Mouse (Mus musculus): Measurements from ENCODE around the gene Gm11077. TPM values are rescaled to one million over a fixed set of nuclear protein-coding genes. Genes with fewer than 3 reads are reported as not detected.
A peak's percentile ranks its signal among the peaks of the same experiment; 100 is the strongest.

Gm11077 gene
- not detected in 2 replicates for polyA plus RNA-seq (2015; fragmentation: Nextera tagmentation; extraction: Ambion mirVana)

DNA sequence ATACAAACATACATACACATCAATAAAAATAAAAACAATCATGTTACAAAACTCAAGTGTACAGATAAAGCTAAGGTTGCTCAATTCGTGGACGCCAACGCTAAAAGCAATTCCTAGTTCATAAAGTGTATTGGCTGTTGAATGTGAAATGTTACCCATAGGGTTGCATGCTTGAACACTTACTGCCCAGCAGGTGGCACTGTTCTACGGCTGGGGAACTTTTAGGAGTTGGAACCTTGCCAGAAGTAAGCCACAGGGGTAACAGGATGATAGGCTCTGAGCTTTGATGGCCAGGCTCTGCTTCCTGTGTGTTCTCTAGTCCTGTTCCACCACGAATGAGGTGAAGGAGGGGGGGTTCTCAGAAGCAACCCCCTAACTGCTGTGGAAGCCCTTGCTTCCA is at the start of gene Gm11077:
Gene Gm11077 (plus strand): TSS at position 13 of the 400 bp plus-strand sequence.
- H3K4me1 ChIP-seq: peaks cover 8% of the 10 kb centered on the region
- no peak for ATAC-seq (ENCODE audit: low FRiP score)
- H3K9ac ChIP-seq (replicated peaks): no peak within 1 kb of the TSS
- H3K27ac ChIP-seq (replicated peaks): no peak within 1 kb of the TSS
- no peaks in the 10 kb centered on the region for H3K9me3 ChIP-seq (replicated peaks)
- no peak within 1 kb of the TSS for H3K4me2 ChIP-seq
- H3K4me3 ChIP-seq (replicated peaks): no peak within 1 kb of the TSS
- H3K36me3 ChIP-seq: no peaks in the 10 kb centered on the region
- no peaks in the 10 kb centered on the region for H3K27me3 ChIP-seq (replicated peaks)
- WGBS: 87% methylated on average over 5 of the region's 5 CpGs

DNA sequence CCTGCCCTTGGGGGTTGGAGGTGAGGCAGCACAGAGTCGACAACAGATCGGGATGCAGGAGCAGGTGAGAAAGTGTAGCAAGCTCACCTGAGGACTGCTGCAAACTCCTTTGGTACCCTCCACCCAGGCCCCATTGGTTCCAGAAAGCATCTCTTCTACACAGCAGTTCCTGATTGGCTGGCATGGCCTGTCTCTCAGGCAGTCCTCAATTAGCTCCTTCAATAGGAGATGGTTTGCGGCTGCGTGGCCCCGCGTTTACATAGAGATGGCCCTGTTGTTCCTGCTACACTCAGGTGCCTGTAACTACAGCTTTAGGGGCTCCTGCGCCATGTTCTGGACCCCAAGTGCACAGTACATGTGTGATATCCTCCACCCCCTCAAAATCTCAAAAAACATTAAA is 48.4 kb upstream of the Gm11077 start:
- H3K36me3 ChIP-seq: no peaks in the 10 kb centered on the region
- 0 out of 2 replicates have a peak, but pooled peaks cover 4% of the 10 kb centered on the region for H3K27me3 ChIP-seq (replicated peaks)
- no peak overlapping the region for H3K27ac ChIP-seq (replicated peaks)
- no peaks in the 10 kb centered on the region for H3K9me3 ChIP-seq (replicated peaks)
- H3K4me3 ChIP-seq (replicated peaks): no peak overlapping the region
- no peak for ATAC-seq (ENCODE audit: low FRiP score)
- WGBS: 49% methylated on average over 7 of the region's 7 CpGs
- no peak overlapping the region for H3K4me2 ChIP-seq
- H3K9ac ChIP-seq (replicated peaks): no peak overlapping the region
- peaks cover 36% of the 10 kb centered on the region for H3K4me1 ChIP-seq

DNA sequence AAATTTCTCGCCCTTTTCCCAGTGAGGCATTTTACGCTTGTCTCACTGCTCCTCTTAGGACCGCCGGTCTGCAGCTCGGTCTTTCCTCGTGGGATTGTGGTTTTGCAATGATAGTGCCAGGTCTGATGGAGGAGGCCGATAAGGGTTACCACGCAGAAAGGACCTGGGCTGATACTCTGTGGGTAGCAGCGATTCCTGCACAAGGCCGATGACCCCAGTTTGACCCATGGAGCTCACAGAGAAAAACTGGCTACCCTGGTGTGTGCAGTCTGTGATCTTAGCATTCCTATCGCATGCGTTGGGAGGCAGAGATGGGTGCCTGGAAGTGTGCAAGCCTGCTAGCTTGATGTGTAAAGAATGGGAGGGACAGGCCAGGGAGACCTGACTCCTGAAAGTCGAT is 46.3 kb upstream of the Gm11077 start:
- Histone ChIP-seq H3K4me3 (replicated peaks) (no peak overlapping the region), H3K27ac (replicated peaks) (no peak overlapping the region), H3K4me2 (peak overlapping the region; percentile 7; the same call in 1 of the 2 replicates), H3K4me1 (peaks cover 28% of the 10 kb centered on the region), H3K36me3 (no peaks in the 10 kb centered on the region), H3K9me3 (replicated peaks) (no peaks in the 10 kb centered on the region), H3K27me3 (replicated peaks) (0 out of 2 replicates have a peak, but pooled peaks cover 4% of the 10 kb centered on the region), H3K9ac (replicated peaks) (no peak overlapping the region)
- 32% methylated on average over 13 of the region's 13 CpGs for WGBS
- ATAC-seq (ENCODE audit: low FRiP score): no peak

DNA sequence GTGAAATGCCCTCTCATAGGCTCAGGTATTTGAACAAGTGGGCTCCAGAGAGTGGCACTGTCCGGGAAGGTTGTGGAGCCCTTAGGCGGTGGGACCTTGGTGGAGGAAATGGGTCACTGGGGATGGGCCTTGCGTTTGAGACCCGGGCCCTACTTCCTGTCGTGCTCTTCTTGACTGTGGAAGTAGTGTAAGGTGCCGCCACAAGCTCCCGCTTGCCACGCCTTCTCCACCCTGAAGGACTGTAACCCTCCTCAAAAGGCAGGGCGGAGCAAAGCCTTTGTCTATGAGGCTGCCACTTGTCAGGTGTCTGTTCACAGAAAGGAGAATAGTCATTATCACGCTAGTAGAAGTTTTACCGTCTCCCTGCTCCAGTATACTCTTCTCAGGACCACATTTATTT is 44.7 kb upstream of the Gm11077 start:
- Histone ChIP-seq H3K4me3 (replicated peaks) (no peak overlapping the region), H3K4me1 (peaks cover 13% of the 10 kb centered on the region), H3K36me3 (no peaks in the 10 kb centered on the region), H3K9ac (replicated peaks) (no peak overlapping the region), H3K27ac (replicated peaks) (no peak overlapping the region), H3K9me3 (replicated peaks) (no peaks in the 10 kb centered on the region), H3K27me3 (replicated peaks) (0 out of 2 replicates have a peak, but pooled peaks cover 4% of the 10 kb centered on the region), H3K4me2 (no peak overlapping the region)
- WGBS: 89% methylated on average over 11 of the region's 11 CpGs
- no peak for ATAC-seq (ENCODE audit: low FRiP score)

DNA sequence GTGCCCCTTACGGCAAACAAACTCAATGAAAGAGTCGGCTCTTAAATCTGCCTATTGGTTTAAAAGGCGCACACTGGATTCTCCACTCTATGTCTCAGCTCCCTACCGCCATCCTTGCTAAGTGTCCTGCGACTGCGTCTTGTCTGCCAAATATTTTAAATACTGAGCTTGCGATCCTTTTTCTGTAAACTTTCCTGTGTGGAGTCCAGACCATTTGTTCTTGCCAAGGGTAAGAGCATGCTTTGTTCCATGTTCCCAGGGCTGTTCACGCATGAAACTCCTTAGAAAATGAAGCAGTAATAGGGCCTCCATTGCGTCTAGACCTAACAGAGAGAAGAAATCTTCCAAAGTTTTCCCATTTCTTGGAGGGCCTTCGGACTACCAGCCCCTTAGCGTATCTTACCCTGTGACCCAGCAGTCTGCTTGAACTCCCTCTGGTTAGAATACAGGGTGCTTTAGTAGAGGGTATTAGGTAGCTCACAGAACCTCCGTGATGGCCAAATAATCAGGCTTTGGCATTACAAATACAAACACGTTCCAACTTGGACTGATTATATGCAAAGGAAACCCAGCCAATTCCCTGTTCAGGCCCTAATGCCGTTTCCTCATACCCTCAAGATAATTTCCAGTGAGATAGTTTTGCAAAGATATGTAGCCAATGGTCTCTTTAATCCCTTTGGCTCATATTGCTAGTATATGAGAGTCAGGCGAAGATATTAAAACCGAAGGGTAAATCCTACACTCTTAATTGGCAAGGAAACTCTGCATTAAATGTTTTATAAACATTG is 39.3 kb upstream of the Gm11077 start:
- peaks cover 4% of the 10 kb centered on the region; the same call in 1 of the 2 replicates for H3K4me1 ChIP-seq
- H3K4me3 ChIP-seq (replicated peaks): no peak overlapping the region
- no peaks in the 10 kb centered on the region for H3K9me3 ChIP-seq (replicated peaks)
- ATAC-seq (ENCODE audit: low FRiP score): no peak
- 79% methylated on average over 16 of the region's 16 CpGs for WGBS
- H3K9ac ChIP-seq (replicated peaks): no peak overlapping the region
- H3K36me3 ChIP-seq: no peaks in the 10 kb centered on the region
- no peaks in the 10 kb centered on the region for H3K27me3 ChIP-seq (replicated peaks)
- H3K27ac ChIP-seq (replicated peaks): no peak overlapping the region; the same call in 1 of the 2 replicates
- no peak overlapping the region for H3K4me2 ChIP-seq

DNA sequence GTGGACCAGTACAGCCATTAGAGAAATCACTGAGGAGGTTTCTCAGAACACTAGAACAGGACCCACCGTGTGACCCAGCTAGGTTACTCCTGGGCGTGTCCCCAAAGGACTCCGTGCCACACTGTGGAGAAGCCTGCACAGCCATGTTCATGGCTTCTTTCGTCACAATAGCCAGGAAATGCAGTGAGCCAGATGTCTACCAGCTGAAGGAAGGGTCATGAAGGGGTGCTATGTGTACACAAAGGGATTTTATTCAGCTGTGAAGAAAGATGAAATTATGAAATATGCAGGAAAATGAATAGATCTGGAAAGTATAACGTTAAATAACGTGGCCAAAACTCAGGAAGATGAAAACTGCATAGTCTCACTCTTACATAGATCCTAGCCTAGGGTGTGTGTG is 36.9 kb upstream of the Gm11077 start:
- no peak overlapping the region for H3K9ac ChIP-seq (replicated peaks)
- peaks cover 22% of the 10 kb centered on the region for H3K4me1 ChIP-seq
- no peak overlapping the region for H3K4me3 ChIP-seq (replicated peaks)
- no peak overlapping the region for H3K27ac ChIP-seq (replicated peaks)
- no peak for ATAC-seq (ENCODE audit: low FRiP score)
- H3K27me3 ChIP-seq (replicated peaks): no peaks in the 10 kb centered on the region
- 89% methylated on average over 6 of the region's 6 CpGs for WGBS
- H3K9me3 ChIP-seq (replicated peaks): no peaks in the 10 kb centered on the region
- H3K4me2 ChIP-seq: no peak overlapping the region
- H3K36me3 ChIP-seq: no peaks in the 10 kb centered on the region

DNA sequence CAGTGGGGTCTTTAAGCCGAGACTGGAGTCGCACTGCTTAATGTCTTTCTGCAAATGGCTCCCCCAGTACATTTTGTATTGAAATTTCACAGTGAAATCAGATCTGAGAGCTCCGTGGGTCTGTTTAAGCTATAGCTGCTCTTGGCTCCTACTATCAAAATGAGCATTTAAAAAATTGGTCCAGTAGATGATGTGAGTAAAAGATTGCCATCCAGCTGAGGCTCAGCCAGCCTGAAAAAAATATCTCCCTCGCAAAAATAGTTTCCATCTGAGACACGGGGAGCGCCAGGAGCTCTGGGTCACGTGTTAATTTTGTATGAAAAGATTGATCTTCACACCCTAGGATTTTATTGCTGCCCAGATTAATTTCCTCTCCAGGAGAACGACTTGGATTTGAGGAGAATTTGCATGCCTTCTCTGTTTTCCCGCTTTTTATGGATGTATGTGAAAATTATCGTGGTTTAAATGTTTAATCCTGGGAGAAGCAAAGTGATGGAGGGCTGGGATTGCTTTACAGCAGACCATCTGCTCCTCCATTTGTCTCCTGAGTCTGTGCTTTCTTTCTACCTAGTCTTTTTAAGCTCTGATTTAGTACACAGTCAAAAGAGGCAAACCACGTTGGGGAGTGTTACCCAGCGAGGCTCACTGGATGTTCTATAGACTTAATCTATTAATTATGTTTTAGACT is 32.7 kb upstream of the Gm11077 start:
- H3K27ac ChIP-seq (replicated peaks): peak overlapping the region; percentile 54; the same call in 1 of the 2 replicates
- no peak overlapping the region for H3K4me3 ChIP-seq (replicated peaks)
- H3K4me1 ChIP-seq: peaks cover 21% of the 10 kb centered on the region
- no peaks in the 10 kb centered on the region for H3K36me3 ChIP-seq
- H3K27me3 ChIP-seq (replicated peaks): no peaks in the 10 kb centered on the region
- H3K4me2 ChIP-seq: peak overlapping the region; percentile 31
- peak; percentile 56 for ATAC-seq (ENCODE audit: low FRiP score)
- no peaks in the 10 kb centered on the region for H3K9me3 ChIP-seq (replicated peaks)
- 24% methylated on average over 12 of the region's 12 CpGs for WGBS
- H3K9ac ChIP-seq (replicated peaks): no peak overlapping the region

DNA sequence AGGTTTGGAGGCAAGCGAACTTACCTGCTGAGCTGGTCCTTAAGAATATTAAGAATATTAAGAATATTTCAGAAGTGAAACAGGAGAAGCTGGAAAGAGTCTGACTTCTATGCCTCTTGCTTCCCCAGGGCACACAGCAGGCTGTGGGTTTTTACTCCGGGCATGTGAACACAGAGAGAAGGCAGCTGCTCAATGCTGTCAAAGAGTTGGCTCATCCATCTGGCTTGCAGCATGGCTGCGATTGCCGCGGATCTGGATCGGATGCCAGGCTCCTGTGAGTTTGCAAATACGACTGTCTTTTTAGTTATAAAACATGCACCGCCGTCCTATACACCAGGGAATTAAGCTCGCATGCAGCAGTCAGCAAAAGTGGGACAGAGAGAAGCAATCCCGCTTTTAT is 31.1 kb upstream of the Gm11077 start:
- Histone ChIP-seq H3K27ac (replicated peaks) (no peak overlapping the region; the same call in 1 of the 2 replicates), H3K27me3 (replicated peaks) (no peaks in the 10 kb centered on the region), H3K4me1 (peaks cover 20% of the 10 kb centered on the region), H3K36me3 (no peaks in the 10 kb centered on the region), H3K4me2 (no peak overlapping the region), H3K4me3 (replicated peaks) (no peak overlapping the region), H3K9me3 (replicated peaks) (no peaks in the 10 kb centered on the region), H3K9ac (replicated peaks) (no peak overlapping the region)
- 74% methylated on average over 11 of the region's 11 CpGs for WGBS
- 0 out of 2 replicates have a peak, but pooled peaks have one; percentile 30 for ATAC-seq (ENCODE audit: low FRiP score)

DNA sequence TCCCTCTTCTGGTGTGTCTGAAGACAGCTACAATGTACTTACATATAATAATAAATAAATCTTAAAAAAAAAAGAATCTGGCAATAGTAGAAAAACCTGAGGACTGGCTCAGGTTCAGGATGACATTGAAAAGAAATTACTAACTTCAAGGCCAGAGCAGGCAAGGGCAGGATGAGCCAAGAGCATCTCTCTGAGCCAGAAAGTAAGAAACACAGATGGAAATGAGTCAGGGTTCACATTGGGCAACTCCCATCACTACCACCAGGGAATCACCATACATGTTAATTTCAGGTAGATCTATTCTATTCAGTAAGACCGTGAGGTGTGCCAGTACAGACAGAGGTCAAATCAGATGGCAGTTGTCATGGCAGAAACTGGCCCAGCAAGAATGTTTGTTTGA is 30.5 kb upstream of the Gm11077 start:
- H3K4me2 ChIP-seq: no peak overlapping the region
- 94% methylated on average over 1 of the region's 1 CpGs for WGBS
- H3K27me3 ChIP-seq (replicated peaks): no peaks in the 10 kb centered on the region
- H3K9me3 ChIP-seq (replicated peaks): no peaks in the 10 kb centered on the region
- no peak overlapping the region for H3K27ac ChIP-seq (replicated peaks)
- no peak overlapping the region for H3K4me3 ChIP-seq (replicated peaks)
- H3K36me3 ChIP-seq: no peaks in the 10 kb centered on the region
- no peak for ATAC-seq (ENCODE audit: low FRiP score)
- no peak overlapping the region for H3K9ac ChIP-seq (replicated peaks)
- H3K4me1 ChIP-seq: peaks cover 20% of the 10 kb centered on the region

DNA sequence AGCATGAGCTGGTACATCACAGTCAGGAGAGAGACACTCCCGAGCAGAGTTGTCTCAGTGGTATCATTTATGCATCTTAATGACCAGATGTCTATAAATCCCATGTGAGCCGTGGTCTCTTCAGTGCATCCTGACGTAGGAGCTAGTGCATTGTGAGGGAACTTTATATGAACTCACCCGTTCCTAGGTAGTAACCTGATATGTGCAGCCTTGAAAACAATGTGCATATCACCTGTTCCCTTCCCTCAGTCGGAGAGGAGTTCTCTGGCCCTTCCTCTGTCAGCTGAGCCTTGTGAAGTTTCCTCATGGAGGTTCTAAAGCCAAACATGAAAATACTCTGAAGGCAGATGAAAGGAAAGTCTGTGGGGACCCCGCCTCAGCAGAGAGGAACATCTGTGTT is 27.8 kb upstream of the Gm11077 start:
- 77% methylated on average over 6 of the region's 6 CpGs for WGBS
- Histone ChIP-seq H3K9me3 (replicated peaks) (no peaks in the 10 kb centered on the region), H3K4me2 (no peak overlapping the region), H3K4me3 (replicated peaks) (no peak overlapping the region), H3K36me3 (no peaks in the 10 kb centered on the region), H3K27ac (replicated peaks) (no peak overlapping the region), H3K4me1 (peaks cover 11% of the 10 kb centered on the region), H3K27me3 (replicated peaks) (no peaks in the 10 kb centered on the region), H3K9ac (replicated peaks) (no peak overlapping the region)
- ATAC-seq (ENCODE audit: low FRiP score): no peak

DNA sequence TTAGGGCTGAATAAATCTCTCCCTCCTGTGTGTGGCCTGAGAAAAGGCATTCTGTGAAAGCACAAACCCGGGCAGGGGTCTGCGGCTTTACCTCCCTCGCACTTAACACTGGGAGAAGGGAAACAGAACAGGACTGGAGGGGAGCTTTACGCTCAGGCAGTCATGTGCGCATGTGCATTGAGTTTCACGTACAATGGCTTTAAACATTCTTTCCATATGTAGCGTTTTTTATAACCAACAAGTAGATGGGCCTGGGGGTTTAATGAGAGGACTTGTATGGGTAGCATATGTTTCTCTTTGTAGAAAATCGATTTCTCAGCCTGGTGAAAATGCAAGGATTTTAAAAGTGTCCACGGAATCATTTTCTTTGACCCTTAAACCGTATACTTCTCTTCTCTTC is 24.0 kb upstream of the Gm11077 start:
- no peak overlapping the region for H3K27ac ChIP-seq (replicated peaks)
- no peak for ATAC-seq (ENCODE audit: low FRiP score)
- no peak overlapping the region for H3K4me2 ChIP-seq
- H3K4me1 ChIP-seq: no peaks in the 10 kb centered on the region
- 83% methylated on average over 10 of the region's 10 CpGs for WGBS
- H3K27me3 ChIP-seq (replicated peaks): no peaks in the 10 kb centered on the region
- no peaks in the 10 kb centered on the region for H3K36me3 ChIP-seq
- H3K9me3 ChIP-seq (replicated peaks): no peaks in the 10 kb centered on the region
- H3K9ac ChIP-seq (replicated peaks): no peak overlapping the region
- H3K4me3 ChIP-seq (replicated peaks): no peak overlapping the region

DNA sequence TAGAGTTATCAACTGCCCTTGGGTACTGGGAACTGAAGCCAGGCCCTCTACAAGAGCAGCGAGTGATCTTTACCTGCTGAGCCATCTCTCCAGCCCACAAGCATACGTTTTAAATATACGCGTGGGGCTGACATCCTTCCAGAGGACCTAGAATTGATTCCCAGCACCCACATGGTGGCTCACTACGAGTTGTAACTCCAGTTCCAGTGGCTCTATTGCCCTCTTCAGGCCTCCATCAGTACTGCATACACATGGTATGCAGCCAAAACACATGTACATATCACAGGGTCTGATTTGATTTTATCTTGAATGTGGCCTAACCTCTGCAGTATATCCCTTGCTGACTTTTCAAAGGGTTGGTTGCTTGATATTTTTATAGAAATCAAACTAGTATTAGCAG is 23.0 kb upstream of the Gm11077 start:
- ATAC-seq (ENCODE audit: low FRiP score): no peak
- Histone ChIP-seq H3K4me3 (replicated peaks) (no peak overlapping the region), H3K9me3 (replicated peaks) (no peaks in the 10 kb centered on the region), H3K27ac (replicated peaks) (no peak overlapping the region), H3K4me1 (no peaks in the 10 kb centered on the region), H3K4me2 (no peak overlapping the region), H3K9ac (replicated peaks) (no peak overlapping the region), H3K27me3 (replicated peaks) (no peaks in the 10 kb centered on the region), H3K36me3 (no peaks in the 10 kb centered on the region)
- 92% methylated on average over 5 of the region's 5 CpGs for WGBS
